ENCODE assay signal across 22 mouse cellular contexts in the genomic region with DNA sequence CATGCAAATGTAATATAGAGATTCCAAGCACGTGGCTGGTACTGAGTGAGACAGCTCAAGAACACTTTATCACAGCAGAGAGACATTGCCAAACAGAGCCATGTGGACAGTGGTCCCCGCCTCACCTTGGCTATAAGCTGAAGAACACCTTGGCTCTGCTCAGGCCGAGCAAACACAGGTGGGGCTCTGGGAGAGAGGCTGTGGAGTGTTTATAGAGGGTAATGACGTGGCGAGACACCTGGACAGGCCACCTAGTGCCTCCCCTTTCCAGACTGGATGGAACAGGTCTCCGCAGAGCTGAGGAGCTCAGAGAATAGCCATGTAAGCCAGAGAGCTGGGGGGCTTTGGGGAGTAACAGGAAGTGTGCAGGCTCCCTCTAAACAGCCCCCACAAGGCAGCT. TPM values are rescaled to one million over a fixed set of nuclear protein-coding genes. Genes with fewer than 3 reads are reported as not detected.
A peak's percentile ranks its signal among the peaks of the same experiment; 100 is the strongest.
DNase-seq lines count a peak whose midpoint lies in the region; ATAC-seq lines count a peak whose summit lies in the region.
"Had no signal": no experiment of that assay in that cellular context is flagged by ENCODE, and none has a peak within 500 bp of the region (broad histone marks: within the 10 kb centered on the region; RNA-seq: fewer than 3 reads in every experiment).

No protein-coding gene starts in this region.

- no peak overlapping the region for H3K27ac ChIP-seq in intestine, embryonic 15.5 days
- no peak overlapping the region for H3K27ac ChIP-seq in stomach, embryonic 15.5 days
- H3K27ac ChIP-seq in hindbrain, embryonic 12.5 days, result no peak overlapping the region
- H3K27ac ChIP-seq in kidney, embryonic 16.5 days (ENCODE audit: low read length), result no peak overlapping the region
- H3K27ac ChIP-seq: embryonic facial prominence, embryonic 13.5 days; forebrain, embryonic 15.5 days; heart, embryonic 10.5 days; hindbrain, embryonic 13.5 days; kidney, postnatal 0 days; liver, embryonic 15.5 days had no signal

- H3K4me2 ChIP-seq in intestine, embryonic 15.5 days (replicated peaks), result no peak overlapping the region
- H3K4me2 ChIP-seq in stomach, embryonic 15.5 days, result no peak overlapping the region
- no peak overlapping the region for H3K4me2 ChIP-seq in hindbrain, embryonic 12.5 days (replicated peaks)
- H3K4me2 ChIP-seq in kidney, embryonic 16.5 days (replicated peaks; ENCODE audit: low read depth, low read length), result no peak overlapping the region
- H3K4me2 ChIP-seq: embryonic facial prominence, embryonic 13.5 days; forebrain, embryonic 15.5 days; hindbrain, embryonic 13.5 days had no signal

- H3K4me3 ChIP-seq in intestine, embryonic 15.5 days (replicated peaks), result no peak overlapping the region
- no peak overlapping the region for H3K4me3 ChIP-seq in stomach, embryonic 15.5 days (replicated peaks)
- H3K4me3 ChIP-seq in hindbrain, embryonic 12.5 days, result no peak overlapping the region
- H3K4me3 ChIP-seq in kidney, embryonic 16.5 days (ENCODE audit: low read length), result no peak overlapping the region
- H3K4me3 ChIP-seq: embryonic facial prominence, embryonic 13.5 days; forebrain, embryonic 15.5 days; heart, embryonic 10.5 days; hindbrain, embryonic 13.5 days; liver, embryonic 15.5 days; megakaryocyte, embryonic 14.5 days had no signal

- H3K4me1 ChIP-seq in intestine, embryonic 15.5 days (replicated peaks), result peaks cover 16% of the 10 kb centered on the region
- H3K4me1 ChIP-seq in stomach, embryonic 15.5 days, result peaks cover 20% of the 10 kb centered on the region
- no peaks in the 10 kb centered on the region for H3K4me1 ChIP-seq in hindbrain, embryonic 12.5 days
- no peaks in the 10 kb centered on the region for H3K4me1 ChIP-seq in kidney, embryonic 16.5 days (ENCODE audit: insufficient read depth, low read length)

- no peaks in the 10 kb centered on the region for H3K9me3 ChIP-seq in intestine, embryonic 15.5 days
- no peaks in the 10 kb centered on the region for H3K9me3 ChIP-seq in stomach, embryonic 15.5 days
- no peaks in the 10 kb centered on the region for H3K9me3 ChIP-seq in hindbrain, embryonic 12.5 days (replicated peaks)
- no peaks in the 10 kb centered on the region for H3K9me3 ChIP-seq in kidney, embryonic 16.5 days (ENCODE audit: low read length)
- H3K9me3 ChIP-seq: embryonic facial prominence, embryonic 13.5 days; forebrain, embryonic 15.5 days; heart, embryonic 10.5 days; hindbrain, embryonic 13.5 days; liver, embryonic 15.5 days; megakaryocyte, embryonic 14.5 days had no signal

- no peaks in the 10 kb centered on the region for H3K36me3 ChIP-seq in intestine, embryonic 15.5 days
- H3K36me3 ChIP-seq in stomach, embryonic 15.5 days, result no peaks in the 10 kb centered on the region
- 0 out of 2 replicates have a peak, but pooled peaks cover 4% of the 10 kb centered on the region for H3K36me3 ChIP-seq in hindbrain, embryonic 12.5 days
- H3K36me3 ChIP-seq in kidney, embryonic 16.5 days (ENCODE audit: insufficient read depth, low read length), result no peaks in the 10 kb centered on the region
- H3K36me3 ChIP-seq: embryonic facial prominence, embryonic 13.5 days; forebrain, embryonic 15.5 days; heart, embryonic 10.5 days; liver, embryonic 15.5 days had no signal

- WGBS in intestine, embryonic 15.5 days, result 55% methylated on average over 6 of the region's 6 CpGs
- WGBS in large intestine, adult 2 months, result 24% methylated on average over 6 of the region's 6 CpGs
- 49% methylated on average over 6 of the region's 6 CpGs for WGBS in stomach, embryonic 15.5 days
- 83% methylated on average over 6 of the region's 6 CpGs for WGBS in hindbrain, embryonic 12.5 days
- 71% methylated on average over 6 of the region's 6 CpGs for WGBS in kidney, embryonic 16.5 days

- peak; percentile 68 for DNase-seq in large intestine, adult 2 months (ENCODE audit: low read depth, low spot score)
- peak; percentile 61 for DNase-seq in lung, postnatal 10 days
- no peak for DNase-seq in ovary, adult 18-20 months (ENCODE audit: low spot score)
- DNase-seq: adrenal gland, postnatal 36 days; cerebellum, adult 11-12 months; gastrocnemius, postnatal 25 days; heart, postnatal 14 days; midbrain, embryonic 14.5 days; right cerebral cortex, postnatal 14 days; thymus, postnatal 4 days had no signal

- no peaks in the 10 kb centered on the region for H3K27me3 ChIP-seq in intestine, embryonic 15.5 days (replicated peaks)
- no peaks in the 10 kb centered on the region for H3K27me3 ChIP-seq in stomach, embryonic 15.5 days (replicated peaks)
- no peaks in the 10 kb centered on the region for H3K27me3 ChIP-seq in hindbrain, embryonic 12.5 days
- no peaks in the 10 kb centered on the region for H3K27me3 ChIP-seq in kidney, embryonic 16.5 days (ENCODE audit: insufficient read depth, low read length)
- H3K27me3 ChIP-seq: forebrain, embryonic 15.5 days had no signal

- H3K9ac ChIP-seq in intestine, embryonic 15.5 days, result no peak overlapping the region
- H3K9ac ChIP-seq in stomach, embryonic 15.5 days, result no peak overlapping the region
- no peak overlapping the region for H3K9ac ChIP-seq in hindbrain, embryonic 12.5 days
- H3K9ac ChIP-seq in kidney, embryonic 16.5 days (replicated peaks; ENCODE audit: low read length), result no peak overlapping the region
- H3K9ac ChIP-seq: embryonic facial prominence, embryonic 13.5 days; forebrain, embryonic 15.5 days; hindbrain, embryonic 13.5 days; liver, embryonic 15.5 days had no signal

- ATAC-seq in intestine, embryonic 15.5 days, result peak; percentile 65
- peak; percentile 80 for ATAC-seq in stomach, embryonic 15.5 days (ENCODE audit: insufficient read depth, low FRiP score, low read depth)
- ATAC-seq in hindbrain, embryonic 12.5 days (ENCODE audit: low FRiP score), result no peak
- no peak for ATAC-seq in kidney, embryonic 16.5 days (ENCODE audit: low FRiP score, low TSS enrichment)
- ATAC-seq: forebrain, embryonic 15.5 days; inflammation-experienced regulatory T-cells, adult 6 months had no signal

RNA-seq across cellular contexts. Expression of gene Lrrc10b, which starts 22.3 kb away (rescaled TPM):
- 0.56 and 0.62 TPM in 2 replicates for polyA plus RNA-seq in intestine, embryonic 15.5 days (2015; fragmentation: Nextera tagmentation; extraction: Ambion mirVana)
- polyA plus RNA-seq in large intestine, adult 2 months (2012; rRNA removed), result 3.0 and 3.1 TPM in 2 replicates
- 0.57 and 0.91 TPM in 2 replicates for polyA plus RNA-seq in stomach, embryonic 15.5 days (2015; fragmentation: Nextera tagmentation; extraction: Ambion mirVana)
- polyA plus RNA-seq in hindbrain, embryonic 12.5 days (2016; fragmentation: Nextera tagmentation; extraction: Ambion mirVana), result 1.4 and 1.7 TPM in 2 replicates
- 0.13 and 0.89 TPM in 2 replicates for polyA plus RNA-seq in kidney, embryonic 16.5 days (2015; fragmentation: Nextera tagmentation; extraction: Ambion mirVana)
- polyA plus RNA-seq: inflammation-experienced regulatory T-cells, adult 6 months had no signal

RNA-seq across cellular contexts. Expression of gene Syt7, which starts 46.0 kb away (rescaled TPM):
- 1.7 and 3.1 TPM in 2 replicates for polyA plus RNA-seq in intestine, embryonic 15.5 days (2015; fragmentation: Nextera tagmentation; extraction: Ambion mirVana)
- polyA plus RNA-seq in large intestine, adult 2 months (2012; rRNA removed), result 6.8 and 7.4 TPM in 2 replicates
- polyA plus RNA-seq in stomach, embryonic 15.5 days (2015; fragmentation: Nextera tagmentation; extraction: Ambion mirVana), result 2.6 and 3.3 TPM in 2 replicates
- polyA plus RNA-seq in hindbrain, embryonic 12.5 days (2016; fragmentation: Nextera tagmentation; extraction: Ambion mirVana), result 6.2 and 7.6 TPM in 2 replicates
- 0.96 and 1.6 TPM in 2 replicates for polyA plus RNA-seq in kidney, embryonic 16.5 days (2015; fragmentation: Nextera tagmentation; extraction: Ambion mirVana)

RNA-seq across cellular contexts. Expression of gene Ppp1r32, which starts 47.8 kb away (rescaled TPM):
- 0.68 and 1.4 TPM in 2 replicates for polyA plus RNA-seq in intestine, embryonic 15.5 days (2015; fragmentation: Nextera tagmentation; extraction: Ambion mirVana)
- 0.48 and 0.93 TPM in 2 replicates for polyA plus RNA-seq in large intestine, adult 2 months (2012; rRNA removed)
- 0.19 and 0.22 TPM in 2 replicates for polyA plus RNA-seq in stomach, embryonic 15.5 days (2015; fragmentation: Nextera tagmentation; extraction: Ambion mirVana)
- polyA plus RNA-seq in hindbrain, embryonic 12.5 days (2016; fragmentation: Nextera tagmentation; extraction: Ambion mirVana), result 1.1 and 2.0 TPM in 2 replicates
- polyA plus RNA-seq in kidney, embryonic 16.5 days (2015; fragmentation: Nextera tagmentation; extraction: Ambion mirVana), result 0.13 TPM in 1 of 2 replicates, not detected in the other
- polyA plus RNA-seq: heart, embryonic 10.5 days; kidney, postnatal 0 days; liver, embryonic 15.5 days had no signal

Comparison
In these comparisons a context has a peak if more than half of its experiments do, and no peak if none do; other contexts are left out.
1. ATAC-seq: peak in intestine, embryonic 15.5 days (single experiment) and stomach, embryonic 15.5 days (single experiment); none in hindbrain, embryonic 12.5 days (single experiment) and kidney, embryonic 16.5 days (single experiment).